Mouse (Mus musculus) limb, embryonic 11.5 days (tissue): ENCODE measurements around the gene Haghl. TPM values are rescaled to one million over a fixed set of nuclear protein-coding genes. Genes with fewer than 3 reads are reported as not detected.
"Not testable (repeated sequence)": the region's sequence is repeated elsewhere in the genome, so short reads cannot be mapped to it uniquely, and the experiment has no call there.

ENCODE experiments used
- ATAC-seq: fragments of 200-750 bp; cut with Nextera tagmentation; 2 replicates; pipeline ENCODE4 v1.8.0; 2017; ENCODE audit warnings: low read depth; ENCODE audit not compliant: insufficient number of reproducible peaks, low FRiP score, low TSS enrichment
- DNase-seq: peaks from one replicate; pipeline ENCODE4 v3.0.0-alpha.2; 2015; ENCODE audit warnings: low spot score
- H3K27ac ChIP-seq: fragments of 300-500 bp; sonication (generic); replicated peaks from 2 replicates; pipeline ENCODE4 v1.5.1; 2014; ENCODE audit warnings: low read depth, mild to moderate bottlenecking, low read length
- H3K27me3 ChIP-seq: fragments of 300-500 bp; sonication (generic); 2 replicates; pipeline ENCODE4 v1.6.1; 2014; ENCODE audit warnings: mild to moderate bottlenecking, low read length, mixed read lengths; ENCODE audit not compliant: control insufficient read depth, insufficient read depth
- H3K36me3 ChIP-seq: fragments of 300-500 bp; sonication (generic); 2 replicates; pipeline ENCODE4 v1.6.1; 2014; ENCODE audit warnings: mild to moderate bottlenecking, low read length, moderate library complexity, mixed read lengths; ENCODE audit not compliant: control insufficient read depth, insufficient read depth
- H3K4me1 ChIP-seq: fragments of 300-500 bp; sonication (generic); 2 replicates; pipeline ENCODE4 v1.6.1; 2014; ENCODE audit warnings: low read length, mixed read lengths; ENCODE audit not compliant: control insufficient read depth, insufficient read depth
- H3K4me2 ChIP-seq: fragments of 300-500 bp; sonication (generic); 2 replicates; pipeline ENCODE4 v1.6.1; 2014; ENCODE audit warnings: low read depth, mild to moderate bottlenecking, moderate library complexity; ENCODE audit not compliant: severe bottlenecking
- H3K4me3 ChIP-seq: fragments of 300-500 bp; sonication (generic); 2 replicates; pipeline ENCODE4 v1.5.1; 2014; ENCODE audit warnings: low read depth, low read length
- H3K9ac ChIP-seq: fragments of 300-500 bp; sonication (generic); 2 replicates; pipeline ENCODE4 v1.6.1; 2014; ENCODE audit warnings: mild to moderate bottlenecking, low read length
- H3K9me3 ChIP-seq: fragments of 300-500 bp; sonication (generic); 2 replicates; pipeline ENCODE4 v1.6.1; 2016; ENCODE audit warnings: low read length; ENCODE audit not compliant: control insufficient read depth
- WGBS: fragments of 180-500 bp; shearing (Covaris S2); extraction: QIAGEN DNeasy Blood & Tissue Kit; methylation state at CpG from one replicate; pipeline ENCODE4 v1.1.7; 2014; 5-methylcytosine and 5-hydroxymethylcytosine counted together
- polyA plus RNA-seq: library from polyadenylated mRNA; unstranded; fragments of >200 nt; fragmentation: Nextera tagmentation; extraction: Ambion mirVana; gene quantifications from 2 replicates; pipeline ENCODE4 v1.2.1, GENCODE M21; 2014

Gene Haghl
- polyA plus RNA-seq, 1 experiment from 2014 or later = 68.0 TPM

- Histone ChIP-seq H3K4me1 (peaks cover 4% of the 10 kb centered on the region; the same call in 1 of the 2 replicates), H3K27me3 (no peaks in the 10 kb centered on the region), H3K36me3 (no peaks in the 10 kb centered on the region), H3K27ac (no peak overlapping the region), H3K4me3 (no peak overlapping the region), H3K9me3 (no peaks in the 10 kb centered on the region), H3K4me2 (no peak overlapping the region), H3K9ac (no peak overlapping the region)
- no peak for ATAC-seq
- DNase-seq = no peak
- WGBS = 70% methylated on average over 5 of the region's 5 CpGs
Observed at GRCm38 (mm10) chr17:25751446-25751845, 34.0 kb downstream of the Haghl start.

- Histone ChIP-seq H3K27ac (no peak overlapping the region), H3K4me2 (no peak overlapping the region), H3K36me3 (no peaks in the 10 kb centered on the region), H3K9me3 (no peaks in the 10 kb centered on the region), H3K9ac (no peak overlapping the region), H3K4me3 (no peak overlapping the region), H3K4me1 (no peaks in the 10 kb centered on the region), H3K27me3 (no peaks in the 10 kb centered on the region)
- WGBS = 84% methylated on average over 6 of the region's 6 CpGs
- DNase-seq (no peak), ATAC-seq (no peak)
Observed at GRCm38 (mm10) chr17:25749314-25749713, 36.2 kb downstream of the Haghl start.

- no peak overlapping the region for H3K4me3 ChIP-seq
- H3K9me3 ChIP-seq = no peaks in the 10 kb centered on the region
- no peaks in the 10 kb centered on the region for H3K36me3 ChIP-seq
- no peaks in the 10 kb centered on the region for H3K4me1 ChIP-seq
- no peak for ATAC-seq
- H3K27me3 ChIP-seq = no peaks in the 10 kb centered on the region
- WGBS = 94% methylated on average over 4 of the region's 4 CpGs
- no peak overlapping the region for H3K9ac ChIP-seq
- no peak overlapping the region for H3K4me2 ChIP-seq
- no peak overlapping the region for H3K27ac ChIP-seq
- DNase-seq = no peak
Observed at GRCm38 (mm10) chr17:25748238-25748637, 37.2 kb downstream of the Haghl start.

DNA sequence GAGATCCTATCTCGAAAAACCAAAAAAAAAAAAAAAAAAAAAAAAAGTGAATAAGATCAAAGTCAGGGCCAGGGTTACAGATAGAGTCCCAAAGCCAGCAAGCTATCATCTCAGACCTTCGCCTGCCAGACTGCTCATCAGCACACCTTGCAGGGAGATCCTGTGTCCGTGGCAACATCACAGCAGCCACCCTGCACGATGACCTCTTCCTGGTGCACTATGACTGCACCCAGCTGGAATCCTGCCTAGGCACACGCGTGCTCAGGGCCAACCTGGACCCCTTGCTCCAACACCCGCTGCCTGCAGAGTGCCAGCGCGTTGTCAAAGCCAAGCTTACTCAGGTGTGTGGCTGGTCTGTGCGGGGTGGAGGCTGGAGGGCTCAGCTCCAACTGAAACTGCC is 41.2 kb downstream of the Haghl start:
- Histone ChIP-seq H3K27me3 (no peaks in the 10 kb centered on the region), H3K27ac (no peak overlapping the region), H3K4me3 (no peak overlapping the region), H3K9ac (no peak overlapping the region), H3K4me2 (no peak overlapping the region), H3K9me3 (no peaks in the 10 kb centered on the region), H3K36me3 (no peaks in the 10 kb centered on the region), H3K4me1 (no peaks in the 10 kb centered on the region)
- ATAC-seq = no peak
- no peak for DNase-seq
- 75% methylated on average over 10 of the region's 10 CpGs for whole genome bisulfite sequencing

DNA sequence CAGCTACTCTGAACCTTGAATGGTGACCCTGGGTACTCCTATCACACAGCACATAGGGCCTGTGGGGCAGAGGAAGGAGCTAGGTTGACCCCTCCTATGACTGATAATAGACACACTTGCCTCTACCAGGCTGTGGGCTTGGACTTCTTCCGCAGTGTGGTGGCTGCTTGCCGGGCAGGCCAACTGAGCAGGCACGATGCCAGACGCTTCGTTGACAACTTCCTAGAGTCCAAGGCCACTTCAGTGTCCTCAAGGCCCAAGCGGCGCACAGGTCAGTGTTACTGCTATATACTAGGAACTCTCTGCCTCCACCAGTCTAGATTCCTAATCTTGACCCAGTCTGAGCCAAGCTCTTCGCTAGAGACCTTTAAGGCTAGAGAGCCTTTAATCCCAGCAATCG is 41.6 kb downstream of the Haghl start:
- no peak overlapping the region for H3K4me3 ChIP-seq
- ATAC-seq (no peak), DNase-seq (no peak)
- H3K9ac ChIP-seq = no peak overlapping the region
- H3K9me3 ChIP-seq = no peaks in the 10 kb centered on the region
- WGBS = 94% methylated on average over 9 of the region's 9 CpGs
- no peaks in the 10 kb centered on the region for H3K36me3 ChIP-seq
- no peak overlapping the region for H3K27ac ChIP-seq
- no peak overlapping the region for H3K4me2 ChIP-seq
- H3K4me1 ChIP-seq = no peaks in the 10 kb centered on the region
- H3K27me3 ChIP-seq = no peaks in the 10 kb centered on the region

DNA sequence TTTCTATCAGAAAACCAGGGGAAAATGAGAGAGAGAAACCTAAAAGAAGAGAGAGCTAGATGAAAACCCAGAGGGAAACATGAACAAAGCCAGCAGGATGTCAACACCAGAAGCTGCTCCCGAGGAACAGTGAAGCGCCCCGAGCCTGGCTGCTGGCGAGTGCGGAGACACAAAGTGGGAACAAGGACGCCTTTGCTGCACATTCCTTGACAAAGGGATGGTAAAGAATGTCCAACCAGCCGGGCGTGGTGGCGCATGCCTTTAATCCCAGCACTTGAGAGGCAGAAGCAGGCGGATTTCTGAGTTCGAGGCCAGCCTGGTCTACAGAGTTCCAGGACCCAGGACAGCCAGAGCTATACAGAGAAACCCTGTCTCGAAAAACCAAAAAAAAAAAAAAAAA is 44.0 kb downstream of the Haghl start:
- not testable (repeated sequence) for H3K4me1 ChIP-seq, H3K9me3 ChIP-seq, H3K27ac ChIP-seq, H3K27me3 ChIP-seq, ATAC-seq, H3K9ac ChIP-seq, H3K4me3 ChIP-seq, H3K36me3 ChIP-seq, H3K4me2 ChIP-seq, DNase-seq
- WGBS = 73% methylated on average over 12 of the region's 12 CpGs

DNA sequence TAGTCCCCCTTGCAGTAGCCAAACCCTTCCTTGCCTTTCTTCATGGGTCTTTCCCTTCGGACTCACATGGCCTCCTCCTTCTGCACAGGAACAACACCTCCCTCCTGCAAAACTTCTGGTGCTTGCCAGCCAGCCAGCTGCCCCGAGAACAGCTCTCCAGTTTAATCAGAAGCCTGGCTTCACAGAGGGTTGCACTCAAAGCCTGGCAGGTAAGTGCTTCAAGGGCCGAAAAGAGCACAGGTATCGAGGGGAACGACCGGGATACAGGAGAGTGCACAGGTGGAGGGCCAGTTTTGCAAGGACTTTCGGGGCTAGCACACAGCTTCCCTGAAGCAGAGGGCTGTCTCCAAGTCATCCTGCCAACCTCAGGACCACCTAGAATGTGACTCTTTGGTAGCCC is 46.6 kb downstream of the Haghl start:
- Histone ChIP-seq H3K27me3 (no peaks in the 10 kb centered on the region), H3K4me3 (no peak overlapping the region), H3K4me2 (no peak overlapping the region), H3K9me3 (no peaks in the 10 kb centered on the region), H3K27ac (no peak overlapping the region), H3K4me1 (no peaks in the 10 kb centered on the region), H3K36me3 (no peaks in the 10 kb centered on the region), H3K9ac (no peak overlapping the region)
- DNase-seq (no peak), ATAC-seq (no peak)
- 82% methylated on average over 7 of the region's 7 CpGs for WGBS

DNA sequence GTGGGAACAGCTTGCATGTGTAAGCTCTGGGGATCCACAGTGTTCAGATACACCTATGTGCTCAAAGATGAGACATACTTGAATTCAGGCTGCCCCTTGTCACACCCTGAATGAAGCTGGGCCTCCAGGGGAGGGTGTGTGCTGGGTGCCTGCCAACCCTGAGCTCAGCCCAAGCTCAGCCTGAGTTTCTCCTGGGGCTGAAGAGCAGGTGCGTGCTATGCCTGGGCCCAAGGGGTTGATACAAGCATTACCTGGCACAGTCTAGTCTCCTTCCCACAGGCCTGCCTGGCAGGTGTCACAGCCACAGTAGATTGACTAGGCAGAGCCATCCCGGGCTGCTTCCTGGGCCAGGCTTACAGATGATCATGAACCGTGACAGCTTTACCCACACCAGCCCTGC is 49.7 kb downstream of the Haghl start, which contains the start of gene Mslnl:
Mslnl (plus strand) TSS at position 298 of the 400 bp plus-strand sequence.
- H3K36me3 ChIP-seq = no peaks in the 10 kb centered on the region
- H3K27ac ChIP-seq = no peak within 1 kb of the TSS
- H3K4me3 ChIP-seq = no peak within 1 kb of the TSS
- H3K9me3 ChIP-seq = no peaks in the 10 kb centered on the region
- no peaks in the 10 kb centered on the region for H3K4me1 ChIP-seq
- H3K27me3 ChIP-seq = no peaks in the 10 kb centered on the region
- no peak within 1 kb of the TSS for H3K9ac ChIP-seq
- H3K4me2 ChIP-seq = no peak within 1 kb of the TSS
- 84% methylated on average over 3 of the region's 3 CpGs for WGBS
- no peak for DNase-seq
- no peak for ATAC-seq

GRCm38 (mm10) chr17:25735246-25735645 is 50.2 kb downstream of the Haghl start:
- no peaks in the 10 kb centered on the region for H3K9me3 ChIP-seq
- H3K4me3 ChIP-seq = no peak overlapping the region
- no peaks in the 10 kb centered on the region for H3K4me1 ChIP-seq
- no peak for ATAC-seq
- H3K27ac ChIP-seq = no peak overlapping the region
- no peaks in the 10 kb centered on the region for H3K36me3 ChIP-seq
- H3K4me2 ChIP-seq = no peak overlapping the region
- H3K9ac ChIP-seq = no peak overlapping the region
- H3K27me3 ChIP-seq = no peaks in the 10 kb centered on the region
- 90% methylated on average over 5 of the region's 5 CpGs for WGBS
- DNase-seq = no peak
